Mouse (Mus musculus) forelimb bud, embryonic 11.5 days (tissue): ENCODE data around the gene Cd2bp2.

Experiments
- DNase-seq: peaks from one replicate; pipeline ENCODE4 v3.0.0-alpha.2; 2012; ENCODE audit warnings: low read depth, low spot score

The Cd2bp2 gene

DNA sequence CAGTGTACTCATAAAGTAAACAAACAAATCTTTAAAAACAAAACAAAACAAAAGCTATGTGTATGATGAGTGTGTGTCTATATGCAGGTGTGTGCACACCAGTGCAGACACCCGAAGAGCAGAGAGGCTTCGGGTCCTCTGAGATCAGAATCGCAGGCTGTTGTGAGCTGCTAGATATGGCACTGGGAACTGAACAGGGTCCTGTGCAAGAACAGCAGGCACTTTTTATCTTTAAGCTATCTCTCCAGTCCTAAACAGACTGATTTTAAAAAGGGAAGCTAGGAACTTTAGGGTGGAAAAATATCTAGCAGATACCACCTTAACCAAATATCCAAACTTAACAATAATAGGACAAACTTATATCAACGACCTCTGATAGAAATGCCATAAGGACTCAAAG is 53.2 kb downstream of the Cd2bp2 start:
- DNase-seq = no peak

DNA sequence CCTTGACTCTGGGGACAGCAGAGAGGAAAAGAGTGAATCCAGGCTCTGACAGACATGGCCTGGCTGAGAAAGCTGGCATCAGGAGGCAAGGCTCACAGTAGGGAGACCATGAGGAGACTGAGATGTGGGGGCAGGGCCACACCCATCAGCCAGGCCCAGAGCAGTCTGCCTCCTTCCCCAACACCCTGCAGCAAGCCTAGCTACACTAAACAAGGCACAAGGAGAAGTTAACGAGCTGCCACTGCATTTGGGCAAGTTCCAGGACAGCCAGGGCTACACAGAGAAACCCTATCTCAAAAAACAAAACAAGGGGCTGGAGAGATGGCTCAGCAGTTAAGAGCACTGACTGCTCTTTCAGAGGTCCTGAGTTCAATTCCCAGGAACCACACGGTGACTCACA is 53.6 kb downstream of the Cd2bp2 start:
- no peak for DNase-seq
